Mouse (Mus musculus): ENCODE measurements around the gene Vapa.

GRCm38 (mm10) chr17:65552426-65552997 is 60.8 kb downstream of the Vapa start:
- TF ChIP-seq CTCF (IDR thresholded peaks at IDR 0.05; ENCODE audit: extremely low read depth, insufficient read length, insufficient replicate concordance, low read depth, low read length) (no peak), POLR2A (IDR thresholded peaks at IDR 0.05; ENCODE audit: low read depth, low read length) (no peak)

All from small intestine, adult 2 months (tissue).